Mouse (Mus musculus): ENCODE results near the gene Slc2a4.

DNA sequence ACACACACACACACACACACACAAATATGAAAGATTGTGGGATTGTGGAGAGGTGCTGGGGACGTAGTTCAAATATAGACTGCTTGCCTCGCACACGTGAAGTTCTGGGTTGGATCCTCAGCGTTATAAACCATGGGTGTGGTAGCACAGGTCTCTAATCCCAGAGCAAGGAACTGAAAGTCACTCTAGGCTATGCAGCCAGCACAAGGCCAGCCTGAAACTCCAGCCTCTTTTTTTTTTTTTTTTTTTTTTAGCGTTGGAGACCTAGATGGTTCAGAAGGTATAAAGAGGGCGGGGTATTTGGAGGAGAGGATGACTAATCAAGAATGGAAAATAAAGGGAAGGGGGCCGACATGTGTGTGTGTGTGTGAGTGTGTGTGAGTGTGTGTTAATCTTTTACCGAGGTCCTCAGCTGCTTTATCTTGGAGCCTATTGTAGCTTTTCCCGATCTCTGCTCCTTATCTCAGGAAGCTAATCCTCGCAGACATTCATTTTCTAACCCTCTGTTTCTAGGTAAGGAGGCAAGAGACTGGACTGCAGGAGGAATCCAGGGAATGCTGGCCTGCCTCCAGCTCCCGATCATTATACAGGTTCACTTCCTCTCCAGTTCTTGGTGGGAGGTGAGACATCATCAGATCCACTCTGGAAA, 5.4 kb upstream of the Slc2a4 start:
- TF ChIP-seq CTCF (IDR thresholded peaks at IDR 0.05; ENCODE audit: extremely low read depth, insufficient read depth, insufficient read length, insufficient replicate concordance), result no peak
- no peak for TF ChIP-seq POLR2A (IDR thresholded peaks at IDR 0.05; ENCODE audit: low read depth, low read length)

Data from spleen, adult 2 months (tissue).